Mouse (Mus musculus) cerebellum, adult 9-10 months (tissue): Measurements from ENCODE around the gene Ppip5k2.

Experiments
- DNase-seq: peaks from one replicate; pipeline ENCODE4 v3.0.0; 2022

Ppip5k2 gene

GRCm38 (mm10) chr1:97660687-97661405, 109.4 kb downstream of the Ppip5k2 start:
- peak; percentile 81 for DNase-seq

DNA sequence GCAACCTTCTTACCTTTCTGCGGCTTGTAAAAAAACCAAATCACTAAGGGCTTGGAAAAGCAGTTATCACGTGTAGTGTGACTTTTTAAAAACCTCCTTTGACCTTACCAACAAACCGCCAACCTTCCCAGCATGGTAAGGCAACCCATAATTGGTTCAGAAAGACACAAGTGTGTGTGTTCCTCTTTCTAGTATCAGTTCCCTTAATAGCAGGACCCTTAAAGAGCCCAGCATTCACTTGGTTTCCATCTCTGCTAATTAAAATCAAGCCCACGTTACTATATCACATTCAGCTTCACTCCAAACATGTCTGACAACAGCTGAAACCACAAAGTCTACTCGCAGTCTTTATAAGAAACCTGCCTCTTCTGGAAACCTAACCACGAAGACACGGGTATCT, 110.8 kb downstream of the Ppip5k2 start:
- no peak for DNase-seq

- DNase-seq, result no peak
These were observed 112.4 kb downstream of the Ppip5k2 start for GRCm38 (mm10) chr1:97657786-97658185.

GRCm38 (mm10) chr1:97657201-97657600, 113.0 kb downstream of the Ppip5k2 start:
- DNase-seq, result no peak
